Mouse (Mus musculus) retina, postnatal 7 days (tissue): Measurements from ENCODE around the gene Cap2.

Experiments
- DNase-seq: peaks from one replicate; pipeline ENCODE4 v3.0.0-alpha.2; 2012; ENCODE audit warnings: low read depth, low spot score

Gene Cap2

GRCm38 (mm10) chr13:46525295-46526255 is 23.9 kb downstream of the Cap2 start:
- DNase-seq = no peak

- DNase-seq = no peak
These were observed 25.0 kb downstream of the Cap2 start for GRCm38 (mm10) chr13:46526645-46527044.

- no peak for DNase-seq
These were observed 25.7 kb downstream of the Cap2 start for GRCm38 (mm10) chr13:46527340-46527739.

- no peak for DNase-seq
These were observed 27.4 kb downstream of the Cap2 start for GRCm38 (mm10) chr13:46529037-46529436.

- no peak for DNase-seq
These were observed 28.9 kb downstream of the Cap2 start for GRCm38 (mm10) chr13:46530546-46530945.

GRCm38 (mm10) chr13:46531676-46532075 is 30.0 kb downstream of the Cap2 start:
- no peak for DNase-seq

GRCm38 (mm10) chr13:46532276-46532675 is 30.6 kb downstream of the Cap2 start:
- DNase-seq = no peak

GRCm38 (mm10) chr13:46533342-46534129 is 31.9 kb downstream of the Cap2 start:
- no peak for DNase-seq

- DNase-seq = peak; percentile 40
These were observed 32.7 kb downstream of the Cap2 start for GRCm38 (mm10) chr13:46534171-46534968.

- no peak for DNase-seq
These were observed 33.5 kb downstream of the Cap2 start for GRCm38 (mm10) chr13:46534969-46535785.

GRCm38 (mm10) chr13:46539284-46539683 is 37.6 kb downstream of the Cap2 start:
- DNase-seq = no peak

- no peak for DNase-seq
These were observed 39.3 kb downstream of the Cap2 start for GRCm38 (mm10) chr13:46540943-46541342.

- no peak for DNase-seq
These were observed 41.1 kb downstream of the Cap2 start for GRCm38 (mm10) chr13:46542782-46543181.

- no peak for DNase-seq
These were observed 43.0 kb downstream of the Cap2 start for GRCm38 (mm10) chr13:46544608-46545007.

- no peak for DNase-seq
These were observed 43.4 kb downstream of the Cap2 start for GRCm38 (mm10) chr13:46545081-46545480.

GRCm38 (mm10) chr13:46546846-46547245 is 45.2 kb downstream of the Cap2 start:
- no peak for DNase-seq

GRCm38 (mm10) chr13:46547253-46547652 is 45.6 kb downstream of the Cap2 start:
- DNase-seq = no peak

GRCm38 (mm10) chr13:46548132-46548531 is 46.5 kb downstream of the Cap2 start:
- DNase-seq = no peak

- DNase-seq = no peak
These were observed 47.0 kb downstream of the Cap2 start for GRCm38 (mm10) chr13:46548600-46549179.

GRCm38 (mm10) chr13:46550627-46551026 is 49.0 kb downstream of the Cap2 start:
- DNase-seq = no peak
